Mouse (Mus musculus) lung, postnatal 14 days (tissue): ENCODE measurements around the gene Cmtm2b.
A peak's percentile ranks its signal among the peaks of the same experiment; 100 is the strongest.

Source experiments
- DNase-seq: peaks from one replicate; pipeline ENCODE4 v3.0.0; 2021

Cmtm2b gene

DNA sequence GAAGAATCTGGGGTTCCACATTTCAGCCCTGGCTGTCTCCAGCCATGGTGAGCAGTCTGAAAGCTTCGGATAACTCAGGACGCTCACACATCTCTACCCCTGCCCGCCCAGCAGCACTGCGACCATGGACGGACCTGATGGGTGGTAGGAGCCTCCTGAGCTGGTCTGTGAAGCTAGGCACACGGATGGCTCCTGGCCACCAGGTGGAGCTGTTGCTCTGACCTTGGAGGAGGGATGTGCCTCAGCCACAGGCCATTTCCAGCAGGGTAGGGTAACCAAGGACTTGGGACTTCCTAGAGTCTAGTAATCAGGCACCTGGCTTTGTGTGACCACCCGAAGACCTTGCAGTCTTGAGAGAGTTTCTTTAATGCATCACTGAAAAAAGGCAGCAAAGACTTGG, 21.9 kb downstream of the Cmtm2b start:
- DNase-seq = peak; percentile 92

DNA sequence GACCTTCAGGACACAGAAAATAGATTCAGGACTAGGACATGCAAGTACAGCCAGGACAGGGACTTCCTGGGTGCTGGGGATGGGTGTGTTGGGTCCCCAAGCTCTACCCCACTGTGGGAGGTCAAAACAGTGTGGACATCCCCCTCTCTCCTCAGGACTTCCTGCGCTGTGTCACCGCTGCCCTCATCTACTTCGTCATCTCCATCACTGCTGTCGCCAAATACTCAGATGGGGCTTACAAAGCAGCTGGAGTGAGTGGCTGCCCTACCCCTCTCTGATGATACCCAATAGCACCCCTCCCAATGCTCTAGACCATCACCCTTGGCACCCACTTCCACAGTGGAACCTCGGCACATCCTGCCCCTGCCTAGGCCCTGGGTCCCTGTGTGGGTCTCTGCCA, 22.6 kb downstream of the Cmtm2b start:
- no peak for DNase-seq

GRCm38 (mm10) chr8:104346706-104347105, 24.7 kb downstream of the Cmtm2b start:
- DNase-seq = no peak

GRCm38 (mm10) chr8:104348971-104349370, 26.9 kb downstream of the Cmtm2b start:
- DNase-seq = no peak

GRCm38 (mm10) chr8:104350047-104350446, 28.0 kb downstream of the Cmtm2b start:
- DNase-seq = no peak

GRCm38 (mm10) chr8:104353186-104353585, 31.2 kb downstream of the Cmtm2b start:
- no peak for DNase-seq

DNA sequence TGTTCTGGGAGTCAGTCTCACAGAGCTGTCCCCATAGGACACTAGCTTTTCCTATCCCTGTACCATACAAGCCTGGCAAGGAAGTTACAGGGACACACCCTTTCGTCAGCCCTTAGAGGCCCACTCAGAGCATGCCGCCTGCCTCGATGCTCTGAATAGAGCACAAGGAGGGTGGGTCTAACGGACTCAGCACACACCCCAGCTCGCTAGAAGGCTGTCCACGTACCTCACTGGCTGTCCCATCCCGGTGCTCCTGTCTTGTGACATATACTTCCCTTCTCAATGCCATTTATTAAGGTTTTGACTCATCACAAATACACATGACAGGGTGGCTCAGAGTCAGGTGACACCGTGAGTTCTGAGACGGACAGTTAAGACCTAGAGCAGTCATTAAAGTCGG, 32.5 kb downstream of the Cmtm2b start:
- no peak for DNase-seq

DNA sequence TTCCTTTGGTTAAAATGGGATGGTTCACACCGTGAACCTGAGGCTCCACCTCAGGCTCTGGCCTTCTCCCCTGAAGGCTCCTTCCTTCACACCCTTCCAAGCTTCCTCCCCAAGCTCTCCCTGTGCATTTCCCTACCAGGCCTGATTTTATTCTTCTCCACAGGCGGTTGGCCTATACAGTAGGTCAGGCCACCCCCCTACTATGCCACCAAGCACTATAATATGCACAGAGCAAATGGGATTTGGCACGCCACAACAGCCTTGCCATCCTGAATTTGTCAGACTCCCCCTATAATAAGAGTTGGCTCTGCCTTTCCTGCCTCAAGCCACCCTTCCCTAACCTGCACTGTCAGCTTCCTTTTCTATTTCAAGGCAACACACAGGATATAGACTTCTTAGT, 36.6 kb downstream of the Cmtm2b start:
- DNase-seq = no peak

- DNase-seq = no peak
These were observed 37.9 kb downstream of the Cmtm2b start for GRCm38 (mm10) chr8:104359778-104360456.

DNA sequence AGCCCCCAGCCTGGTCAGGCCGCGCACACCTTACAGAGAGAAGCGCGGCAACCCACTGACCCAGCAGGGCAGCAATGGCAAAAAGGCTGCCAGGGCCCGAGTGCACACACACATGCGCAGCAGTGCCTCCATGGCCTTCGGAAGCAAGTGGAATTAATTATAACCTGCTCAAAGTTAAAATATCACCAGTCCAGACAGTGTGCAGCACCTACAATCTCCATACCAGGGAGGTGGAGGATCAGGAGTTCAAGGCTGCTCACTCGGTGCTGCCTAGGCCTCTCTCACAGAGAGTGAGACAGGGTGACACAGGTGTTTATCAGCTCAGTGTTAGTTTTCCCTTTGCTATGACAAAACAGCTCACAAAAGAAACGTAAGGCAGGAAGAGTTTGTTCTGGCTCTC, 43.7 kb downstream of the Cmtm2b start:
- no peak for DNase-seq

GRCm38 (mm10) chr8:104367398-104367797, 45.4 kb downstream of the Cmtm2b start:
- no peak for DNase-seq

DNA sequence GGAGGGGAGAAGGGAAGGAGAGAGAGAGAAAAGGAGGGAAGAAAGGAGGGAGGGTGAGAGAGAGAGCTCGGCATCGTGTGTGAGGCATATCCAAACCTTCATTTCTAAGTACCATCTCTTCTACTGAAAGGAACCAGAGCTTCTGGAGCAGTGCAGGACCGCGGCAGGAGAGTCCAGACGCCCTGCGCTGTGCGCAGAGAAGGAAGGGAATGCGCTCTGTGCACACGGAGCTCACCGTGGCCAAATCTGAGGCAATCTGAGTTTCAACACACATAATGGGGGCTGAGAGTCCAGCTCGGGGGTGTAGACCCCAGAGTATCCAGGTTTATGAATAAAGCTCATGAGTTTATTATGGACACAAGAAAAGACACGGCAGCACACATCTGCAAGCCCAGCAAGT, 47.6 kb downstream of the Cmtm2b start:
- no peak for DNase-seq

GRCm38 (mm10) chr8:104370071-104370470, 48.0 kb downstream of the Cmtm2b start:
- DNase-seq = peak; percentile 18

- no peak for DNase-seq
These were observed 49.1 kb downstream of the Cmtm2b start for GRCm38 (mm10) chr8:104371121-104371520.

DNA sequence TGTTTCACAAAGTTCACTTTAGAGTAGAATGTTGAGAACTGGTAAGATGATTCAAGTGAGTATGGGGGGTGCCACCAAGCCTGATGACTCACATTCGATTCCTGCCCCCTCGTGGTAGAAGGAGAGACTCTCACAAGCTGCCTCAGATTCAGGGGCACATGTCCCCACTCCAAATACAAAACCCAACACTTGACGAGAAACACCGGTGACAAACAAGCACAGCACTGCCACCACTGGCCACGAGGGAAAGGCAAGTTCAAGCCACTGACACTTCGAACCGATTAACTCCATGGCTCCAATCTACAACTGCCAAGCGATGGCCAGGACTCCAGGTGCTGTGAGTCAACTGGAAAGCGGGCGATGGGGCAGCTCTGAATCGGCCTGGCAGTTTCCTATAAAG, 51.7 kb downstream of the Cmtm2b start:
- peak; percentile 19 for DNase-seq

GRCm38 (mm10) chr8:104374269-104374668, 52.2 kb downstream of the Cmtm2b start:
- DNase-seq = no peak

GRCm38 (mm10) chr8:104374864-104375846, 53.1 kb downstream of the Cmtm2b start:
- DNase-seq = peak; percentile 43

DNA sequence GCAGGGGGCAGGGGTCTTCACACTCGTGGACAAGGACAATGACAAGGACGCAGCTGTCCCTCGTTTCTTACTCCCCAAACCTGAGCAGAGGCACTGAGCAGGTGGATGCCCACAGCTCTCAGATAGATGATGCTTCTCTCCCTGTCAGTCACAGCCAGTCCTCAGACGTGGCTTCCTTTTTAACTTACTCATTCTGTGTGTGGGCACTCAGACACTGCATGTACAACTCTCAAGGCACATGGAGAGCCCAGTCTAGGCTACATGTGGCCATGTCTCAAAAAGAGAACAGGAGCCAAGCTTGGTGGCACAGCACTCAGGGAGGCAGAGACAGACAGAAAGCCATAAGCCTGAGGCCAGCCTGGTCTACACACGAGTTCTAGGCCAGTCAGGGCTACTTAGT, 53.9 kb downstream of the Cmtm2b start:
- DNase-seq = no peak

DNA sequence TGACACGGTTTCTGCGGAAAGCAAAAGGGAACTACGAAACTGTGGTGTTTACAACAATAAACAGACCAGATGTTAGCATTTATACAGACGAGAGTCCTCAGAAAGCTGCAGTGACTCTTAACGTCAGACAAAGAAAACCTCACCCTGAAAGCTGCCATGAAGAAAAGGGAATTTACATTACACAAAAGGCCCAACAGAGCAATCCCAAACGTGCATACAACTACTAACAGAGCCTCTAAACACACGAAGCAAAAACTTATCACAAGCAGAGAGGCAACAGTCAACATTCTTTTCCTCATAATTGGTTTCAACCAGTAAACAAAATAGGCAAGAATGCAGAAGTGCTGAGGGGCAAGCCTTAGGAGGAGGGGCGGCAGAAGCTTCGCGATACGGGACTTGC, 54.6 kb downstream of the Cmtm2b start:
- no peak for DNase-seq

DNA sequence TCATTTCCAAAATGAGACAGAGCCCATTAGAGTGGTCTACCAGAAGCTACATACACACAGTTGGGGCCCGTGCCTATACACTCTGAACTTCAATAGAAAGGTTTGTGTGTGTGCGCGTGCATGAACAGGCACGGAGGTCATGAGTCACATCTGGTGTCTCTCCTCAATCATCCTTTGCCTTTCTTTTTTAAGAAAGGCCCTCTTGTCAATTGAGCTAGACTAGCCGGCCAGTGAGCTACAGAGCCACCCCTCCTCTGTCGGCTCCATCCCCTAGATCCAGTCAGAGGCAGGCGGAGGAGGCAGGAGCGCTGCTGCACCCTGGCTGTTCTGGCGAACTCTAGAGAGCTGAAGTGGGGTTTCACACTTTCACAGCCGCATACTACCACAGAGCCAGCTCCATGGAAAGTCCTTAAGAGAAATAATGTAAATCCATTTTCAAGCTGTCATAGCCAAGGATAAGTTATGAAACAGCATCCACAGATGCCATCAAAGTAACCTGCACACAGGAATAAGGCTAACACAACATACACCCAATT, 57.3 kb downstream of the Cmtm2b start:
- DNase-seq = no peak

GRCm38 (mm10) chr8:104380269-104380668, 58.2 kb downstream of the Cmtm2b start:
- DNase-seq = no peak
